Mouse (Mus musculus) c-Kit-negative CD71-positive TER-119-positive erythroid progenitor cells, embryonic 14.5 days (primary cell): ENCODE measurements at regions not wholly inside any gene's neighbourhood (a gene's known extent, or its start where the extent isn't known, plus 50 kb on each side); places are given as distances from the start of the nearest gene placed in this dataset.

ENCODE experiments used
- DNase-seq: peaks from one replicate; pipeline ENCODE4 v3.0.0-alpha.2; 2013; ENCODE audit warnings: low read depth, low spot score

DNA sequence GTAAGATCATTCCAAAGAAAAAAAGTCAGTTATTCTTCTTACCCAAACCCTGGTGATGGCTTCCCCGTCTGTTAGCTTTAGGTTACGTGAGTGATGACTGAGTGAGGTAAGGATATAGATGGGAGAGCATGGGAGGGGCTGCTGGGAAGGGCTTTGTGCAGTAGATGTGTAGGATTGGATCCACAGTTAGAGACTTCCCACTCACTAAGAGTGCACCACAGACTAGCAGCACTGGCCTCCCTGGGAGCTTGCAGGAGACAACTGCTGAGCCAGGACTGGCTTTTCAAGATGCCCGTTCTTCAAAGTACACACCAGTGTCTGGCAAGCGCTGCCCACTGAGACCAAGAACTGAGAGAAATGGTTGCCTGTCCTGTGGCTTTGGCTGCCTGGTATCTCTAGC, 62.0 kb upstream of the Ifne start:
- no peak for DNase-seq

DNA sequence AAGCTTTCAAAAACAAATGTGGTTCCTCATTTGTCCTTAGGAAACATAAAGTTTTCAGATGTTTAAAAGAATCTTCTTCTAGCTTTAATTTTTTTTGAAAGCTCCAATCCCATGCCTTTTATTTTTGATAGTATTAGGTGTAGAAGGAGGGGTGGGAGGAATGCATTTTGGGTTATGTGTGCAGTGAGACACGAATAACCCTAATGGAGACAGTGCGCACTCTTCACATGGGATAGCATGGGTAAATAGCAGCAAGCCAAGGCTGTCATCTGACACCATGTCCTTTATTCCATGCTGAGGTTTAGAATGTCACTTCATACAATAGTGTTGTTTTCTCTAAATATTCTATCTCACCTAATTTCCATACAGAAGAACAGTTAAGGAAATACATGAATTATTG, 60.7 kb upstream of the Ifne start:
- DNase-seq: no peak

DNA sequence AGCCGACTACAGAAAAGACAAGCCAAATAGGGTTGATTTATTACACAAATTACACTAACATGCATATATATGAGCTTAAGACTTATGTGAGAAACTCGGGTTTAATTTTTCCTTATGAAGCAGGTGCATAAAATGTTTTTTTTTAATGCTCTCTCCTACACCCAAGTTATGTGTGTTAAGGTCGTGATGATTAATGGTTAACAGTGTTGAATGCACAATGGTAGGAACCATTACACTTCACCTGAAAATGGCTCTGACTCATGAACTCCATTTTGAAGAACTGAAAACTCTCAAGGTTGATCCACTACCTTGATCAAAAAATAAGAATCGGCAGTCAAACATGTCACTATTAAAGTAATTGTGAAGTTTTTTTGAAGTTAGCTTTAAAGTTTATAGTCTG, 59.4 kb upstream of the Ifne start:
- DNase-seq: no peak

DNA sequence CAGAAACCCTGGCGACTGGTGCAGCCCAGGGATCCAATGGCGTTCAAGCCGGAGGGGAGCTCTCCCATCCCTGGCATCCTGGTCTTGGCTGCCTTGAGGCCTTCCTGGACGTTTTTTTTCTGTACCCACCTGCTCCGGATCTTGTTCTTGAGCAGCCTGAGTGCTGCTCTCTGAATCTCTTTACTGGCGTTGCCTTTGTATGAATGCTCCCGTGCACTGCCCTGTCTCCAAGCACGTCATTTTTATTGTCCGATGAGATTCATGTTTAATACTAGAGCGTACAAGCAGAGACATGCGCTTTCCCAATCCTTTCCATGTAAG, 58.7 kb upstream of the Ifne start:
- no peak for DNase-seq

DNA sequence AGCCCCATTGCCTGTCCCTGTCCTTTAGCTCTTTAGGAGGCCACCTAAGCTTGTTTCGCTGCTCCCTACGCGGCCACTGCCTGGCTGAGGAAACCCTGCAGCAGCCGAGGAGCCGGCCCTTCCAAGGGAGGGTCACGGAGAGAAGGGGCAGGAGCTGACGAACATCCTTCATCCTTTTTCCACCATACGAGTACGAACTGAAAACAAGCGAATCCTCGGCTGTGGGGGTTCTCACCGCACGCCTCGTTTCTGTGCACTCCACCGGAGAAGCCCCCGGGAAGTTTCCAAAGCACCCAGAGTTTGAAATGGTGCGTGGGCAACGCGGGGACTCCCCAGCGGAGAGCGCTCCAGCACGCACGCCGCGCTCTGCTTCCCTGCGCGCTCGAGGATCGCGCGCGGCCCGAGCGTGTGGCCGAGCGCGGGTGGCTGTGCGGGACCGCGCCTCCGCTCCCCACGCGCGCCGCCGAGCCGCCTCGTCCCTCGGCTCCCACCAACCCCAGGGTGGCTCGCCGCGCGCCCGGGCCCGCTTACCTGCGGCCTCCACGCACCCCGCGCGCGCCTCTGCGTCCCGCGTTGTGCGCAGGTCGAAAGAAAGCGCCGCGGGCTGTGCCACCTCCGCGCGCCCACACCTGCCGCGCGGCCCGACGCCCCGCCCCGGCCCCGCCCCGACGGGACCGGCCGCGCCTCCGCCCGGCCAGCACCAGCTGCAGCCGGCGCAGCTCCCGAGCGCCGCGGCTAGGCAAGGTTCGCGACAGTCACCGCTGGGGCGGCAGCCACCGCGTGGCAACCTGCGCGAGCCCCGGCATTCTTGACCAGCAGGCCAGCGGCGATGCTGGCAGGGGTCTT, 58.1 kb upstream of the Ifne start:
- peak; percentile 20 for DNase-seq

DNA sequence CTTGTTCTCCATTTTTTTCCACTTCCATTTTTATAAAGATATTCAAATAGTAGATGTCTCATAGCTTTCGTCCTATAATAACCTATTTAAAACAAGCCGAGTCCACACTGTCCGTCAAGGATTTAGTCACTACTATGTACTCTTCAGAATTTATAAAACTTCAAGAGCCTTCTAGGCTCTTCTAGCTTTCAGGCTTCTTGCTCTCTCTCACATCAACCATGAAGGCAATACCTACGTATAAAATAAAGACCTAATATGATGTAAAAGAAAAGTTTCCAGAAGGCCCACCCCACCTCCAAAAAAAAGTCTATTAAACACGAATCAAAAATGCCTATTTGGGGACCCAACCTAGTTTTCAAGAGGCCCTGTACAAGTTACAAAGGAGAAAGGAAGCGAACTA, 57.0 kb upstream of the Ifne start:
- no peak for DNase-seq

DNA sequence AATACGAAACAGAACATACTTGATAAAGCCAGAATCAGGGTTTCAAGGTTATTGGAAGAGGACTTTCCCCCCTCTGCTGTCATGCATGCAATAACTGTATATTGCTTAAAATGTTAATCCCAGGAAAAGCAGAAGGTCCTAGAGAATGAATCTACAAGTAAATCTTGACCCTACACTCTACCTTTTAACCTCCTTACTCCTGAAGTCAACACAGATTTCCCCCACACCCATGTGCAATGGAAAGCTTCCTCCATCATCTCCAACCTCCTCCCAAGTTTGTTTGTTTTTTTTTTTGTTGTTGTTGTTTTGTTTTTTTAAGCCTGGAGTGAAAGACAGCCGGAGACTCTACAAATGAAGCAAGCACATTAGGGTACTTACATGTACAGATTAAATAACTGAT, 55.9 kb upstream of the Ifne start:
- DNase-seq: no peak

DNA sequence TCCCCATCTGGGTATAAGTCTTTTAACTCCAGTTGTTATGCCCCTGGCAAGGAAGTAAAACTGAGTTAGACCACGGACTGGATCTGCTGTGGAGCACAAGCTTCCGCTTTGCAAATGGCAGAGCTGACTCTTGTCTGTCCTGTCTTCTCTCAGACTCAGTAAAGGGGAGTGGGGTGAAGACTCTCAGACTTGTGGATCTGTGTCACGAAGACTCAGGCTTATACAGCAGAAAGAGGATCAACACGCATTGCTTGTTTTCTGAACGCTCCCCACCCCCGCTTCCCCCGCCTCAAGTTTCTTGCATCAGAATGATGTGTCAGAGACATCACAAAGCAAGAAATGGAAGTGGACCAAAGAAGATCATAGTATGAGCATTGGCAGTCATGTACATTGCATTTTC, 55.3 kb upstream of the Ifne start:
- DNase-seq: no peak

DNA sequence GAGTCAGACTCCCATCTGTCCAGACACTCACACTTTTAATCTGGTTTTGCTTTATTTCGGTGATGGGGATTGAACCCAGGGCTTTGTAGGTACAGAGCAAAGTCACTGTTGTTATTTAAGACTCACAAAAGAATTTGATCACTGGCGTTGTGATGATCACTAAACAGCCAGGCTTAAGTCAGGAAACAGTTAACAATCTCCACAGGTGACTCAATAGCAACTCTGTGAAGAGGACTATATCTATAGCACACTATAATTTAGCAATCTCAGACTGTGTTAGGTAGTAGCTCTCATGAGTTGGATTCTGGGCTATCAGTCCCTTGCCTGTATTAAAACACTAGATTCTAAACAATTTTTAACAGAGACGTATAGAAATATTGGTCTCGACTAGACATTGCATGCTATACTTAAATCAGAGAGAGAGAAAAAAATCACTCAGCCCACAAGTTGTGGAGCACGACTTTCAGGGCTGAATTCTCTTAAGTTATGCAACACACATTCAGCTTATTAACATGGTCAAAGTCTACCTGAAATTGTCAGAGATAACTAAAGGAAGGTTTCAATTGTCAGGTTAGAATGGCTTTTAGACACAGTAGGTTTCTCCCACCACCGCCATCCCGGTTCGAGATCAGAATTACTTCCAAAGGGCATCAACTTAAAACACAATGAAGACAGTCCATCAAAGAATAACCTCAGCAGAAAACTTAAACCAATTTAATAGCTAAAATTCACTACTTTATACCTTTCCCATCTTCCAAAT, 54.4 kb upstream of the Ifne start:
- DNase-seq: no peak

DNA sequence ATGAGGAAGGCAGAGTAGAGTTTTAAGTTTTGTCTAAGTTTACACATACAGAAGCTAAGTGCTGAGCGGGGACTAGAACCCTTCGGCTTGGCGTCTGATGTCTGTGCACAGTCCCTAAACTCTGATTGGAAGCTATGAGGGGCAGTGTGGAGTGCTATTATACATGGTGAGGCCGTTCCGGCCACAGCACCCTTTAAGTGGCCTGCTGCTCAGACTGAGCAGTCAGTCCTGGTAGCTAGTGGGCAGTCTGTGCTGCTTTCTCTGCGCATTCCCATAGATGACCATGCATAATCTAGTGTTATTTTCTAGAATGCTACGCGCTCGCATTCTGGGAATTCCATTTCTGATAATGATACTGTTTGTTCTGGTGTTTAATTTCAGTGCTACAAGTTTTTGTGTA, 51.2 kb upstream of the Ifne start:
- no peak for DNase-seq
